Mouse (Mus musculus): Measurements from ENCODE around the gene Rsad2. TPM values are rescaled to one million over a fixed set of nuclear protein-coding genes. Genes with fewer than 3 reads are reported as not detected.

Gene Rsad2
- polyA plus RNA-seq (2012), result not detected in 2 replicates

GRCm38 (mm10) chr12:26456028-26456698 lies at the start of gene Rsad2:
Rsad2 (minus strand) TSS chr12:26456452.
- no peak for TF ChIP-seq GATA1 (IDR thresholded peaks at IDR 0.05; ENCODE audit: low read length)

DNA sequence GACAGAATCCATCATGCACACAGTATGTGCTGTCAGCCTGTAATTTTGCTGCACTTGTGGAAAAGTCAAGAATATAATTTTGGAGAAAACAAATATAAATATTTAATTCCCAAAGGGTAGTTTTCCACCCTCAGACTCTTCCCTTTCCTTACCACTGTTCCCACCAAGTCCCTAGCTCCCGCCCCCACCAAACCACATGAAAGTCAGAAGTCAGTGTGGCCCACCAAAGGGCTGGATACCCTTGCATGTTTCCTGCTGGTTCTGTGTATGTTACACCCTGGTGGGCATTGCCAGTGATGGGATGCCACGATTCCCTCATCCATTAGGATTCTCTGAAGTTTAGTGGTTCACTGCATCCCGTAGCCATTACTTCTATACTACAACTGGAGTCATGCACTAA lies 44.8 kb upstream of the Rsad2 start:
- TF ChIP-seq GATA1 (IDR thresholded peaks at IDR 0.05; ENCODE audit: low read length), result no peak

DNA sequence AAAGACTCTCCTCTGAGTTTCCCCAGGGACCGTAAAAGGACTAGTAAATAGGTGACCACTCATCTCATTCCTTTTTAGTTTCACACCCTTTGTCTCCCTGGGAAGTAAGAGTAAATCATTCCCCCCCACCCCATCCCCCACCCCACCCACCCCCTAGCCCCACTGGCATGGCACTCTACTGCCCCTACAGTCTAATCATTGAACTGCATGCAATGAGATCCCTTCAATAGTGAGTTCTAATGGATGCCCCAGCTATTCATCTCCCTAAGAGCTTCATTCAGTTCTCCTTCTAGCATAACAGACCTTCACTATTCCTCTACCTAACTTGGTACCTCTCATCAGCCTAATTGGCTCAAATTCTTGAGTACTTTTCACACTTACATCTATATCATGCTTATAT lies 33.7 kb upstream of the Rsad2 start:
- no peak for TF ChIP-seq GATA1 (IDR thresholded peaks at IDR 0.05; ENCODE audit: low read length)

GRCm38 (mm10) chr12:26488617-26489274 lies 32.5 kb upstream of the Rsad2 start:
- no peak for TF ChIP-seq GATA1 (IDR thresholded peaks at IDR 0.05; ENCODE audit: low read length)

DNA sequence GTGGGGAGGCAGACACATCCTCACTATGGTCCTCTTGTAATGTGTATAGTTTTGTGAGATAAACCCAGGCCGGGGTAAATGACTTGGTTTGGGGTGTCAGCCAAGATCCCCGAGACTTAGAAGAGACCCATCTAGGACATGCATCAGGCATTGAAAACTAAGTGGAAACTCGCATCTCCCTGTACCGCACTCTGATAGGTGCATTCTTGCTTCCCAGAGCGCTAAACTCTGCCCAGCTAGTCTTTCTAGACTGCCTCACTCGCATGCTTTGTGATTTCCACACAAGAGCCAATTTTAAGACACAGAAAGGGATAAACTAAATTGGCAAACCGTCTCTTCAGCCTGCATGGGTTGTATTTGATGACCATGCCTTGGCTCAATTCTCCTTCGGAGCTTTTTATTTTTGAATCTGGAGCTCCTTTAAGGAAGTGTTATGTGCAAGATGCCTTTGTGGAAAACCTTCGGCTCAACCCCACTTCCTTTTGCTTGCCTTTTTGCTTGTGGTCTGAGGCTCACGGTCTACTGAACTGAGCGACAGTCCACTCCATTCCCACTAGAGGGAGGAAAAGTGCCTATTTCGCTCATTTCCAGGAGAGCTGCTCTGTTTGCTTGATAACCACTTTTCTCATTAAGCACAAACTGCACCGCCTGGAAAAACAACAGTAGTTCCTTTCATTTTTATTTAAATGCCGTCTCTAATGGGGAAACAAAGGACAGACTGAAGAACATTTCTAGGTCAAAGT lies 31.8 kb upstream of the Rsad2 start:
- TF ChIP-seq GATA1 (IDR thresholded peaks at IDR 0.05; ENCODE audit: low read length), result no peak

DNA sequence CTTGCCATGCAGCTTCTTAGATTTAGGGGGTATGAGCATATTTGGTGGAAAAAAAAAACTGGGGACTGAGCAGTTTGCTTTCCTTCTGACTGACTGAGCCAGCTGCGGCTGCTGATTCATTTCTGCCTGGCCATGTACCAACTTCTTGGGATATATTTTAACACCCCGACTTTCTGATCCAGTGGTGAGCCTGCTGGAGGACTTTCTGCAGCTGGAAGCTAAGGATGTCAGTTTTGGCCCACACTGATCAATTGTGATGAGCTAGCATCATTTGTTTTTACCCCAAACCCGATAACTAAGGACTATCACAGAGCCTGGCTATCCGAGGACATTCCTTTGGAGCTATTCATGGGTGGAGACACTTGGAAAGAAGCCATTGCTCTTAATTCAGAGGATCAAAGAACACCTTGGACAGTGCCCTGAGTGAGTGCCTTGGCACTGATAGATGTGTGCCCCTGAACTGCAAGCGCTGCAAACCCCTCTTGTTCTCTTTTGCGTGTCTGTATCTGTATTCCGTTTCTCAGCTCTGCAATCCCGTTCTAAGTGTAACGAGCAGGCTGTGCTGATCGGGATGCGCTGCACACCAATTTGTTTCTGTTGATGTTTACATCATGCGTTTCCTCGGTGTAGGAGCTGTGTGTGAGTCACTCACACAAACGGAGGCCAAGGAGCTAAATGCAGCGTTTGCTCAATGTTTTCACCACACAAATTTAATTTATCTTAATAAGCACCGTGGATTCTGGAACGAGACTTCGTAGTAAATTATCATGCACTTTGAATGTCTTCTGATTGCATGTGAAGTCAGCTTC lies 22.1 kb upstream of the Rsad2 start:
- TF ChIP-seq GATA1 (IDR thresholded peaks at IDR 0.05; ENCODE audit: low read length), result no peak

DNA sequence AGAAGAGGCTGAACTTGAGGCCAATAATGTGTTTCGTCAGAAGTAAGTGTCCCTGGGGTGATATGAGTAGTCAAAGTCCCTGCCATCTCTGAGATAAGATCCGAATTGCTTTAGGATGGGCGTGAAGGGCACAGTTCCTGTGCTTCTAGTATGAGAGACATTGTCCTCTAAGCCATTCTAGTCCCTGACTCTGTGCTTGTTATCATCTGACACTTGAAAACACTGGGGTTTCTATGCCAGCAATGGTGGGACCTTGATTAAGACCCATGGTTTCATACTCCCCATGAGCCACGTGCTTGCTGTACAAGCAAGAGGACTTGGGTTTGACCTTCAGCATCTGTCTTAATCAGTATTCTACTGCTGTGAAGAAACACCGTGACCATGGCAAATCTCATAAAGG lies 20.9 kb upstream of the Rsad2 start:
- no peak for TF ChIP-seq GATA1 (IDR thresholded peaks at IDR 0.05; ENCODE audit: low read length)

DNA sequence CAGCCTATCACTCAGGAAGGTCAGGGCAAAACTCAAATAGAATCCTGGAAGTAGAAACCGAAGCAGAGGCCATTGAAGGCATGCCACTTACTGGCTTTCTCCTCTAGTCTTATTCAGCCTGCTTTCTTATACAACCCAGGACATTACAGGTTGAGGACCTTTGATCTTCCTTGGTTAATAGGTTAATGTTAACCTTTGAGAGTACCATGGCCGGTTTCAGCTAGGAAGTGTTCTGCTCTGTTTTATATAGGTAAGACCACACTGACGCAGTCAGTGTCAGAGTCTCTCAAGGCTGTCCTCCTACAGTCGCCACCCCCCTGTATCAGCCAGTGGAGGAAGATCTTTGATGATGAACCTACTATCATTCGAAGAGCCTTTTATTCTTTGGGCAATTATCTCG lies 17.5 kb upstream of the Rsad2 start:
- no peak for TF ChIP-seq GATA1 (IDR thresholded peaks at IDR 0.05; ENCODE audit: low read length)

- no peak for TF ChIP-seq GATA1 (IDR thresholded peaks at IDR 0.05; ENCODE audit: low read length)
Measured at GRCm38 (mm10) chr12:26472770-26473481, 16.7 kb upstream of the Rsad2 start.

- no peak for TF ChIP-seq GATA1 (IDR thresholded peaks at IDR 0.05; ENCODE audit: low read length)
Measured at GRCm38 (mm10) chr12:26471376-26471775, 15.1 kb upstream of the Rsad2 start.

- TF ChIP-seq GATA1 (IDR thresholded peaks at IDR 0.05; ENCODE audit: low read length), result no peak
Measured at GRCm38 (mm10) chr12:26470042-26470409, 13.8 kb upstream of the Rsad2 start.

GRCm38 (mm10) chr12:26469098-26470041 lies 13.1 kb upstream of the Rsad2 start, which contains the start of gene Cmpk2:
Cmpk2 (plus strand) TSS chr12:26469204.
- no peak for TF ChIP-seq GATA1 (IDR thresholded peaks at IDR 0.05; ENCODE audit: low read length)

GRCm38 (mm10) chr12:26465600-26465999 lies 9.3 kb upstream of the Rsad2 start:
- no peak for TF ChIP-seq GATA1 (IDR thresholded peaks at IDR 0.05; ENCODE audit: low read length)

GRCm38 (mm10) chr12:26460091-26460490 lies 3.8 kb upstream of the Rsad2 start:
- TF ChIP-seq GATA1 (IDR thresholded peaks at IDR 0.05; ENCODE audit: low read length), result no peak
